Mouse (Mus musculus) myocyte (in vitro differentiated cells): ENCODE measurements around the gene Cma2. TPM values are rescaled to one million over a fixed set of nuclear protein-coding genes. Genes with fewer than 3 reads are reported as not detected.

Experiments used
- H3K27me3 ChIP-seq: one replicate; pipeline ENCODE4 v1.6.1; 2011; ENCODE audit not compliant: control insufficient read depth, insufficient read depth, insufficient read length
- H3K36me3 ChIP-seq: one replicate; pipeline ENCODE4 v1.6.1; 2011; ENCODE audit not compliant: control insufficient read depth, insufficient read depth
- H3K4me2 ChIP-seq: one replicate; pipeline ENCODE4 v1.6.1; 2011; ENCODE audit warnings: low read depth, control low read depth
- H3K4me3 ChIP-seq: one replicate; pipeline ENCODE4 v1.5.1; 2011; ENCODE audit warnings: mild to moderate bottlenecking, control low read depth, moderate library complexity
- H3K79me2 ChIP-seq: one replicate; pipeline ENCODE4 v1.6.1; 2011; ENCODE audit not compliant: control insufficient read depth, insufficient read depth
- H3ac ChIP-seq: one replicate; pipeline ENCODE4 v1.6.1; 2011; ENCODE audit not compliant: control insufficient read depth, insufficient read length
- CEBPB ChIP-seq: IDR thresholded peaks from 2 replicates; pipeline ENCODE4 v1.6.1; 2011; ENCODE audit warnings: mild to moderate bottlenecking, moderate library complexity; ENCODE audit not compliant: poor library complexity, insufficient read depth, severe bottlenecking
- E2F4 ChIP-seq: IDR thresholded peaks from one replicate; pipeline ENCODE4 v1.6.1; 2011; ENCODE audit warnings: mild to moderate bottlenecking, control low read depth, moderate library complexity; ENCODE audit not compliant: insufficient read depth
- MAX ChIP-seq: IDR thresholded peaks from one replicate; pipeline ENCODE4 v1.6.1; 2011; ENCODE audit warnings: low read depth, mild to moderate bottlenecking, control low read depth
- MYOD1 ChIP-seq, 3 experiments: IDR thresholded peaks; one replicate each; pipeline ENCODE4 v1.6.1; 2011; ENCODE audit warnings: control low read depth in 2 of 3, low read depth in 2 of 3, mild to moderate bottlenecking in 2 of 3, moderate library complexity in 1 of 3; ENCODE audit not compliant: insufficient read length in 2 of 3, control insufficient read depth in 1 of 3
- MYOG ChIP-seq, 3 experiments: IDR thresholded peaks; one replicate each; pipeline ENCODE4 v1.6.1; 2011; ENCODE audit warnings: control low read depth in 2 of 3, low read depth in 2 of 3, mild to moderate bottlenecking in 2 of 3; ENCODE audit not compliant: insufficient read length in 2 of 3, control insufficient read depth in 1 of 3, insufficient read depth in 1 of 3
- POLR2A ChIP-seq: IDR thresholded peaks from one replicate; pipeline ENCODE4 v1.6.1; 2011; ENCODE audit warnings: low read depth, mild to moderate bottlenecking, control low read depth, moderate library complexity; ENCODE audit not compliant: insufficient read length
- POLR2AphosphoS2 ChIP-seq: IDR thresholded peaks from one replicate; pipeline ENCODE4 v1.6.1; 2011; ENCODE audit warnings: low read depth, control low read depth; ENCODE audit not compliant: insufficient read length
- REST ChIP-seq: IDR thresholded peaks from one replicate; pipeline ENCODE4 v1.6.1; 2011; ENCODE audit warnings: mild to moderate bottlenecking, control low read depth, moderate library complexity; ENCODE audit not compliant: insufficient read depth, insufficient read length
- SRF ChIP-seq: IDR thresholded peaks from one replicate; pipeline ENCODE4 v1.6.1; 2011; ENCODE audit warnings: low read depth; ENCODE audit not compliant: control insufficient read depth, insufficient read length
- TCF12 ChIP-seq: IDR thresholded peaks from one replicate; pipeline ENCODE4 v1.6.1; 2011; ENCODE audit warnings: mild to moderate bottlenecking, control low read depth; ENCODE audit not compliant: poor library complexity, insufficient read depth, severe bottlenecking
- TCF3 ChIP-seq: IDR thresholded peaks from one replicate; pipeline ENCODE4 v1.6.1; 2011; ENCODE audit warnings: low read depth, control low read depth; ENCODE audit not compliant: insufficient read length
- USF1 ChIP-seq: IDR thresholded peaks from one replicate; pipeline ENCODE4 v1.6.1; 2011; ENCODE audit warnings: low read depth, mild to moderate bottlenecking, control low read depth, moderate library complexity
- polyA plus RNA-seq: library from polyadenylated mRNA; unstranded; fragments of >200 nt; fragmentation: generic; extraction: Trizol; gene quantifications from one replicate; pipeline ENCODE4 v1.2.1, GENCODE M21; 2012; ENCODE audit warnings: missing spikeins

Gene Cma2
- 0.05 TPM for polyA plus RNA-seq

DNA sequence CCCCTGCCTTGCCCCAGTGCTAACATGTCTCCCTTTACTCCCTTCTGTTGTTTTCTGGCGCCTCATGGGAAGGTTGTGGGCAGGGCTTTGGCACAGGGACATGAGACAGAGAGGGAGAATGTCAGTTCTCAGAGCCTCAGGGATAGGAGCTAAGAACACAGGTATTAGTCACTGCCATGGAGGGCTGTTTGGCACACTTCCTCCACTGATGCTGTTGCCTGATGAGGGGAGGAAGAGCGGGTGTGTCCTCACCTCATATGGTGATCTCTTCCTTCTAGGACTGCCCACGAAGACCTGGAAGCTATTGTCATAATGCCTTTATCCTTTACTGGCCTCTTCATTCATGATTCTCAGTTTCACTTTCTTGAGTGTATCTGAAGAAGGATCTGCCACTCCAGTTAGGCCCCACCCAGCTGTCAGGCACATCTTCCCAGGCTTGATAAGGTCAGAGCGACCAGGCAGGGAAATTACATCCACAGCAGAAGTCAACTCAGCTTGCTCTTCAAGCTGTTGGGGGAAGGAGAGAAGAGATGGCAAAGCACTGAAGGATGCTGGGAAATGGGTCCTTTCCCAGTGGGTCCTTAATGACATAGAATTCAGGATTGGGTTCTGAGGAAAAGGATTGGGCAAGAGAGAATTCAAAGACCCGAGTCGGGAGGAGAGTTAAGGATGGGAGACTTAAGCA, at the start of gene Cma2:
TSS of gene Cma2 (plus strand) at position 635 of the 685 bp plus-strand sequence.
- no peaks in the 10 kb centered on the region for H3K36me3 ChIP-seq
- no peak for TF ChIP-seq MYOG (IDR thresholded peaks at IDR 0.05; ENCODE audit: control insufficient read depth in 1 of 3, insufficient read depth in 1 of 3, insufficient read length in 2 of 3, low read depth in 2 of 3)
- no peaks in the 10 kb centered on the region for H3K27me3 ChIP-seq
- no peak within 1 kb of the TSS for H3K4me2 ChIP-seq
- H3K79me2 ChIP-seq: no peaks in the 10 kb centered on the region
- no peak within 1 kb of the TSS for H3ac ChIP-seq
- H3K4me3 ChIP-seq: no peak within 1 kb of the TSS

DNA sequence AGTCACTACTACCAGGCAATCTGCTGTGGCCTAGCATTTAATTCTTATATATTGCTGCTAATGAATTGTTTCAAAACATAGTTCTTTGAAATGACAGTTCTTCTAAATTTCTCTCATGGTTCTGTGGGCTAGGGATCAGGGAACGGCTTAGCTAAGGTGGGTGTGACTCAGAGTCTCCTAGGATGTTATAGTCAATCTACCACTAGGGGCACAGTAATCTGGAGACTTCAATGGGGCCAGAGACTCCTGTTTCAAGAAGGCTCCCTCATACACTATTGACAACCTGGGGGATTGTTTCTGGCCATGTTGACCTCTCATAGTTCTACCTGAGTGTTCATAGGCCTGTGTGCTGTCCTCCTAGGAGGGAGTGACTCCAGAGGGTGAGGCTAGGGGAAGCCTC, 45.3 kb upstream of the Cma2 start:
- Histone ChIP-seq H3K4me2 (no peak overlapping the region), H3K4me3 (no peak overlapping the region), H3K27me3 (peaks cover 17% of the 10 kb centered on the region), H3K36me3 (no peaks in the 10 kb centered on the region), H3K79me2 (no peaks in the 10 kb centered on the region), H3ac (no peak overlapping the region)
- TF ChIP-seq SRF (no peak), TCF3 (no peak), MYOD1 (IDR thresholded peaks at IDR 0.05; ENCODE audit: control insufficient read depth in 1 of 3, insufficient read length in 2 of 3, low read depth in 2 of 3) (no peak), TCF12 (no peak), CEBPB (no peak), E2F4 (no peak), USF1 (no peak), POLR2A (no peak), MAX (no peak), POLR2AphosphoS2 (no peak), REST (no peak), MYOG (IDR thresholded peaks at IDR 0.05; ENCODE audit: control insufficient read depth in 1 of 3, insufficient read depth in 1 of 3, insufficient read length in 2 of 3, low read depth in 2 of 3) (no peak)

DNA sequence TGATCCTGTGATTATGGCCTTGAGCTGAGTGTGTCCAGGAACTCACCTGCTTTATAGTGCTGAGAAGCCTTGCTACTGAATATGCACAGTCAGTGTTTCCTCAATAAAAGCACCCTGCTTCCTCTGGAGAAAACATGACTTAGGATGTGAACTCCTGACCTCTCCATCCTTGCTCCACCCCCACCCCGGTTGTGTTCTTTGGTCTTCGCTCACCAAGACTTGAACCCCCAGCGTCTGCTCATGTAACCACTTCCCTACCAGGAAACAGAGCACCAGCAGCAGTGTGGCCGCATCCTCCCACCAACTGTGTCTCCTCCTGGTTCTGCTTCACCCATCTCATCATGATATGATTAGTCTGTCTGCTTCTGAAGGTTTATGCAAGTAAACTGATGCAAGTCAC, 37.4 kb upstream of the Cma2 start:
- Histone ChIP-seq H3K27me3 (peaks cover 6% of the 10 kb centered on the region), H3K4me3 (no peak overlapping the region), H3K36me3 (no peaks in the 10 kb centered on the region), H3K79me2 (no peaks in the 10 kb centered on the region), H3ac (no peak overlapping the region), H3K4me2 (no peak overlapping the region)
- TF ChIP-seq SRF (no peak), TCF3 (no peak), CEBPB (no peak), REST (no peak), MYOG (IDR thresholded peaks at IDR 0.05; ENCODE audit: control insufficient read depth in 1 of 3, insufficient read depth in 1 of 3, insufficient read length in 2 of 3, low read depth in 2 of 3) (no peak), MAX (no peak), POLR2AphosphoS2 (no peak), POLR2A (no peak)

DNA sequence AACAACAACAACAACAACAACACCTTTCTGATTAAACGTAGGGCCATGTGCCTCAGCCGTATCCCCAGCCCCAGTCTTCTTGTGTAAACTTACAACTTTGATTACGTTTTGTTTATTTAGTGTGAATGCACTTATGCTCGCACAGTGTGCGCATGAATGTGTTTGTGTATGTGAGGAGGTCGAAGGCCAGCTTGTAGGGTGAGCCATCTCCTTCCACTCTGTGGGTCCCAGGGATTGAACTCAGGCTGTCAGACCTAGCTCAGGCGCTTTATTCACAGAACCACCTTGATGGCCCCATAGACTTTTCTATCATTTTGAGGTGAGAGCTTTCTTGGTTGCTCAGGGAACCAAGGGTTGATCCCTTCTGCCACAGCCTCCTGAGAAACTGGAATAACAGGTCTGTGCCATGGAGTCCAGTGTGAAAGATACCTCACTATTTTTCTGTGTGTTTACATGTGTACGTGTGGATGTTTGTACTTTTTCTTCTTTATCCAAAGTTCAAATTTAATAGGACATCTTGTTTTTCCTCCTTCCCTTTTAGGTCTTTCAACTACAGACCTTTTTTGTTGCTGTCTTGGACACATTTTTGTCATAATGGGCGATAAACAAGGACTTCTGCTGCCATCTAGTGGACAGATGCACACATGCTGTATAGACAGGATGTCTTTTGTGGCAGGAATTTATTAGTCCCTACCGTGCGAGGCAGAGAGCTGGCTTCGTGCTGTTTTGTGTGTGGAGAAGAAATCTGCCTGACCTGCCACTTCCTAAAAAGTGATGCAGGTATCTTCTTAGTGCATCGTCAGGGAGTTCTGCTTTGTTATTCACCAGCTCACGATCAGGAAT, 32.3 kb upstream of the Cma2 start:
- H3K27me3 ChIP-seq: no peaks in the 10 kb centered on the region
- H3K79me2 ChIP-seq: no peaks in the 10 kb centered on the region
- no peak overlapping the region for H3ac ChIP-seq
- H3K4me3 ChIP-seq: no peak overlapping the region
- TF ChIP-seq CEBPB (no peak), MAX (no peak), USF1 (no peak), MYOG (IDR thresholded peaks at IDR 0.05; ENCODE audit: control insufficient read depth in 1 of 3, insufficient read depth in 1 of 3, insufficient read length in 2 of 3, low read depth in 2 of 3) (no peak), POLR2A (no peak), MYOD1 (IDR thresholded peaks at IDR 0.05; ENCODE audit: control insufficient read depth in 1 of 3, insufficient read length in 2 of 3, low read depth in 2 of 3) (no peak), TCF3 (no peak), POLR2AphosphoS2 (no peak), TCF12 (no peak), E2F4 (no peak), SRF (no peak), REST (no peak)
- H3K4me2 ChIP-seq: peak overlapping the region; percentile 41
- no peaks in the 10 kb centered on the region for H3K36me3 ChIP-seq
